Mouse (Mus musculus) myocyte (in vitro differentiated cells): ENCODE data around the gene Gabarap. TPM values are rescaled to one million over a fixed set of nuclear protein-coding genes. Genes with fewer than 3 reads are reported as not detected.

ENCODE experiments used
- H3K27me3 ChIP-seq: one replicate; pipeline ENCODE4 v1.6.1; 2011; ENCODE audit not compliant: control insufficient read depth, insufficient read depth, insufficient read length
- H3K36me3 ChIP-seq: one replicate; pipeline ENCODE4 v1.6.1; 2011; ENCODE audit not compliant: control insufficient read depth, insufficient read depth
- H3K4me2 ChIP-seq: one replicate; pipeline ENCODE4 v1.6.1; 2011; ENCODE audit warnings: low read depth, control low read depth
- H3K4me3 ChIP-seq: one replicate; pipeline ENCODE4 v1.5.1; 2011; ENCODE audit warnings: mild to moderate bottlenecking, control low read depth, moderate library complexity
- H3K79me2 ChIP-seq: one replicate; pipeline ENCODE4 v1.6.1; 2011; ENCODE audit not compliant: control insufficient read depth, insufficient read depth
- H3ac ChIP-seq: one replicate; pipeline ENCODE4 v1.6.1; 2011; ENCODE audit not compliant: control insufficient read depth, insufficient read length
- CEBPB ChIP-seq: IDR thresholded peaks from 2 replicates; pipeline ENCODE4 v1.6.1; 2011; ENCODE audit warnings: mild to moderate bottlenecking, moderate library complexity; ENCODE audit not compliant: poor library complexity, insufficient read depth, severe bottlenecking
- E2F4 ChIP-seq: IDR thresholded peaks from one replicate; pipeline ENCODE4 v1.6.1; 2011; ENCODE audit warnings: mild to moderate bottlenecking, control low read depth, moderate library complexity; ENCODE audit not compliant: insufficient read depth
- MAX ChIP-seq: IDR thresholded peaks from one replicate; pipeline ENCODE4 v1.6.1; 2011; ENCODE audit warnings: low read depth, mild to moderate bottlenecking, control low read depth
- MYOD1 ChIP-seq, 3 experiments: IDR thresholded peaks; one replicate each; pipeline ENCODE4 v1.6.1; 2011; ENCODE audit warnings: control low read depth in 2 of 3, low read depth in 2 of 3, mild to moderate bottlenecking in 2 of 3, moderate library complexity in 1 of 3; ENCODE audit not compliant: insufficient read length in 2 of 3, control insufficient read depth in 1 of 3
- MYOG ChIP-seq, 3 experiments: IDR thresholded peaks; one replicate each; pipeline ENCODE4 v1.6.1; 2011; ENCODE audit warnings: control low read depth in 2 of 3, low read depth in 2 of 3, mild to moderate bottlenecking in 2 of 3; ENCODE audit not compliant: insufficient read length in 2 of 3, control insufficient read depth in 1 of 3, insufficient read depth in 1 of 3
- POLR2A ChIP-seq: IDR thresholded peaks from one replicate; pipeline ENCODE4 v1.6.1; 2011; ENCODE audit warnings: low read depth, mild to moderate bottlenecking, control low read depth, moderate library complexity; ENCODE audit not compliant: insufficient read length
- POLR2AphosphoS2 ChIP-seq: IDR thresholded peaks from one replicate; pipeline ENCODE4 v1.6.1; 2011; ENCODE audit warnings: low read depth, control low read depth; ENCODE audit not compliant: insufficient read length
- REST ChIP-seq: IDR thresholded peaks from one replicate; pipeline ENCODE4 v1.6.1; 2011; ENCODE audit warnings: mild to moderate bottlenecking, control low read depth, moderate library complexity; ENCODE audit not compliant: insufficient read depth, insufficient read length
- SRF ChIP-seq: IDR thresholded peaks from one replicate; pipeline ENCODE4 v1.6.1; 2011; ENCODE audit warnings: low read depth; ENCODE audit not compliant: control insufficient read depth, insufficient read length
- TCF12 ChIP-seq: IDR thresholded peaks from one replicate; pipeline ENCODE4 v1.6.1; 2011; ENCODE audit warnings: mild to moderate bottlenecking, control low read depth; ENCODE audit not compliant: poor library complexity, insufficient read depth, severe bottlenecking
- TCF3 ChIP-seq: IDR thresholded peaks from one replicate; pipeline ENCODE4 v1.6.1; 2011; ENCODE audit warnings: low read depth, control low read depth; ENCODE audit not compliant: insufficient read length
- USF1 ChIP-seq: IDR thresholded peaks from one replicate; pipeline ENCODE4 v1.6.1; 2011; ENCODE audit warnings: low read depth, mild to moderate bottlenecking, control low read depth, moderate library complexity
- polyA plus RNA-seq: library from polyadenylated mRNA; unstranded; fragments of >200 nt; fragmentation: generic; extraction: Trizol; gene quantifications from one replicate; pipeline ENCODE4 v1.2.1, GENCODE M21; 2012; ENCODE audit warnings: missing spikeins

The Gabarap gene
- polyA plus RNA-seq, 1 experiment: 530 TPM

DNA sequence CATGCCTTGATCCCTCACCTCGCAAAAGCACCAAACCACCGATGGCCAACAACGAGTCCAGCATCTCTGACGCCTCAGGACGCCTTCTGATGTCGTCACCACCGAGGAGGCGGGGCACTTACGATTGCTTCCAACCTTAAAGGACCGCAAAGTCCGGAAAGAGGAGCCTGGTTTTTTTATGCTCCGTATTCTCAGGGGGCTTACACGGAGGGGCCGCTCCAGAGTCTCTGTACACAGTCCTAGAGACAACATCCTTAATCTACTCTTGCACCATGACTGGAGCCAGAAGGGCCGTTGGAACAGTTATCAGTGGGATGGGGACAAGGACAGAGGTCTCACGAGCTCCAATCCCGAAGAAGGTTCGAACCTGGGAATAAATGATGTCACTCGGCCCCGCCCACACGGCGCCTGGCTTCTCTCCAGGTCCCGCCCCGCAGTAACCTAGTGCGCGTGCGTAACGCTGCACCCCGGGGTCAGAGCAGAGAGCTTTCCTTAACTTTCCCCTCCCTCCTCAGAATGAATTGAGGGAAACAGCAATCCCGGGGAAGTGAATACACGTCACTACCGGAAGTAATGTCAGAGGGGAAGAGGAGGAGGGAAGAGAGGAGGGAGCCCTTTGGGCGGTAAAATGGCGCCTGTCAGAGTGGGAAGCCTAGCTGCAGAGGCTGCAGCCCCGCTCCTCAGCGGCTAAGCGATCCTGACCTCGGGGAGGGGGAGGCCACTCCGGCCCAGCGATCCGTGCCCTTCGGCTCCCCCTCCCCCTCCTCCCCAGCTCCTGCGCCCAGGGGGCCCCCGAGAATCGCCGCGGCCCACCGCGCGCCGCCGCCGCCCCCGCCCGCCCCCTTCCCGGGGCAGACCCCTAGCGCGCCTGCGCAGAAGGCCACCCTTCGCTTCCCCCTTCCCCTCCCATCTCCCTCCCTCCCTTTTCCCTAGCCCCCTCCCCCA lies 10.5 kb upstream of the Gabarap start:
- H3K79me2 ChIP-seq: peaks cover 61% of the 10 kb centered on the region
- peak overlapping the region; percentile 93 for H3ac ChIP-seq
- peak; percentile 69 for TF ChIP-seq SRF
- TF ChIP-seq MAX: no peak
- TF ChIP-seq POLR2AphosphoS2: peak; percentile 73
- no peak for TF ChIP-seq MYOD1 (IDR thresholded peaks at IDR 0.05; ENCODE audit: control insufficient read depth in 1 of 3, insufficient read length in 2 of 3, low read depth in 2 of 3)
- TF ChIP-seq REST: no peak
- TF ChIP-seq MYOG (IDR thresholded peaks at IDR 0.05; ENCODE audit: control insufficient read depth in 1 of 3, insufficient read depth in 1 of 3, insufficient read length in 2 of 3, low read depth in 2 of 3): no peak
- no peak for TF ChIP-seq USF1
- no peak for TF ChIP-seq TCF12
- TF ChIP-seq CEBPB: no peak
- peak; percentile 1 for TF ChIP-seq E2F4
- peak; percentile 83 for TF ChIP-seq POLR2A
- no peak for TF ChIP-seq TCF3
- peaks cover 30% of the 10 kb centered on the region for H3K36me3 ChIP-seq
- peak overlapping the region; percentile 79 for H3K4me2 ChIP-seq
- H3K27me3 ChIP-seq: no peaks in the 10 kb centered on the region
- H3K4me3 ChIP-seq: peak overlapping the region; percentile 73

- Histone ChIP-seq H3ac (peak within 1 kb of the TSS; percentile 93), H3K79me2 (peaks cover 61% of the 10 kb centered on the region), H3K4me3 (peak within 1 kb of the TSS; percentile 73), H3K4me2 (peak within 1 kb of the TSS; percentile 96), H3K27me3 (no peaks in the 10 kb centered on the region), H3K36me3 (peaks cover 22% of the 10 kb centered on the region)
- TF ChIP-seq E2F4 (no peak), TCF3 (no peak)
These were observed 9.7 kb upstream of the Gabarap start, which contains the start of gene Ctdnep1 for GRCm38 (mm10) chr11:69981141-69981762. Gene Ctdnep1 (plus strand): TSS chr11:69981156.

DNA sequence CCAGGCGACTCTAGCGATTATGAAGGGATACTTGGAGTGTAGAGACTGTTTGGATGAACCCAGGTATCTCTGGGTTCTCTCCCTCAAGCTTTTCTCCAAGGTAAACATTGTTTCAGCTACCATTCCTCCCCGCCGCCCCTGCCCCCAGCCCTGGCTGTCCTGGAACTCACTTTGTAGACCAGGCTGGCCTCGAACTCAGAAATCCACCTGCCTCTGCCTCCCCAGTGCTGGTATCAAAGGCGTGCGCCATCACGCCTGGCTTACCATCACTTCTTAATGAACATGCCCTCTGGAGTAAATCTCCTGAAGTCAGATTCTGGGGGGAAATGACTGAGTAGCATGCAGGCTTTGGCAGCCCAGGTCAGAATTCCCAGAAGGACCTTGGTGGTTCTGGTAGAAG lies 8.7 kb upstream of the Gabarap start, which contains the start of gene Elp5:
Gene Elp5, minus strand, starts transcription at position 293 of the 400 bp plus-strand sequence.
- no peak for TF ChIP-seq POLR2A
- TF ChIP-seq MAX: no peak
- no peak for TF ChIP-seq TCF3
- TF ChIP-seq MYOG (IDR thresholded peaks at IDR 0.05; ENCODE audit: control insufficient read depth in 1 of 3, insufficient read depth in 1 of 3, insufficient read length in 2 of 3, low read depth in 2 of 3): no peak
- TF ChIP-seq SRF: no peak
- TF ChIP-seq CEBPB: no peak
- TF ChIP-seq E2F4: no peak
- TF ChIP-seq REST: no peak
- TF ChIP-seq TCF12: no peak
- TF ChIP-seq USF1: no peak
- no peak for TF ChIP-seq POLR2AphosphoS2
- TF ChIP-seq MYOD1 (IDR thresholded peaks at IDR 0.05; ENCODE audit: control insufficient read depth in 1 of 3, insufficient read length in 2 of 3, low read depth in 2 of 3): no peak
- no peaks in the 10 kb centered on the region for H3K27me3 ChIP-seq
- H3ac ChIP-seq: peak within 1 kb of the TSS; percentile 93
- peak within 1 kb of the TSS; percentile 73 for H3K4me3 ChIP-seq
- peaks cover 20% of the 10 kb centered on the region for H3K36me3 ChIP-seq
- H3K79me2 ChIP-seq: peaks cover 61% of the 10 kb centered on the region
- H3K4me2 ChIP-seq: peak within 1 kb of the TSS; percentile 96

DNA sequence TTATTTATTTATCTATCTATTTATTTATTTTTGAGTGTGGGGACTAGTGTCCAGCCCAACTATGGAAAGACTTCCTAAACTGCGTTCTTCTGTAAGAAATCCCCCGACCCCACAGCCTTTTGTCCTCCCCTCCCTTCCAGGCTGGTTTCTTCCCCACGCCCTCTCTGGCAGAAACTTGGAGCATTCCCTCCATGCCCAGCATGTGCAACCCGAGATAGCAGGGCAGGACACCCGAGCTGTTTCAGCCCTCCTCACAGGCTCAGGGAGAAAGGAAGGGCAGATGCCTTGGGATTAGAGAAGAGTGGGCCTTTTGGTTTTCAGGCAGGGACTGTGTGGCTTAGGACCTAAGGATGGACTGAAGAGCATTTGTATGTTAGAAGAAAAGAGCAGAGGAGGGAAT lies 8.1 kb upstream of the Gabarap start:
- TF ChIP-seq E2F4 (no peak), MYOD1 (IDR thresholded peaks at IDR 0.05; ENCODE audit: control insufficient read depth in 1 of 3, insufficient read length in 2 of 3, low read depth in 2 of 3) (no peak), REST (no peak), USF1 (no peak), SRF (no peak), MYOG (IDR thresholded peaks at IDR 0.05; ENCODE audit: control insufficient read depth in 1 of 3, insufficient read depth in 1 of 3, insufficient read length in 2 of 3, low read depth in 2 of 3) (peak in 1 of 3 experiments; percentile 16), POLR2AphosphoS2 (no peak), TCF3 (no peak), POLR2A (peak; percentile 21), TCF12 (no peak), MAX (no peak), CEBPB (no peak)
- Histone ChIP-seq H3K79me2 (peaks cover 54% of the 10 kb centered on the region), H3K4me2 (peak overlapping the region; percentile 96), H3K27me3 (no peaks in the 10 kb centered on the region), H3K4me3 (peak overlapping the region; percentile 73), H3ac (no peak overlapping the region), H3K36me3 (peaks cover 20% of the 10 kb centered on the region)
